Mouse (Mus musculus): ENCODE results near the gene Prdm10.

GRCm38 (mm10) chr9:31236079-31236478, 44.3 kb upstream of the Prdm10 start:
- no peak for TF ChIP-seq POLR2A (IDR thresholded peaks at IDR 0.05; ENCODE audit: control insufficient read depth, low read depth, low read length)
- no peak for TF ChIP-seq CTCF (IDR thresholded peaks at IDR 0.05; ENCODE audit: control insufficient read depth, insufficient read depth, insufficient replicate concordance, low read depth, low read length)
